Mouse (Mus musculus) CH12.LX (cell line): Measurements from ENCODE around the gene Smarcc2. TPM values are rescaled to one million over a fixed set of nuclear protein-coding genes. Genes with fewer than 3 reads are reported as not detected.

Source experiments
- DNase-seq: peaks from one replicate; pipeline ENCODE4 v3.0.0-alpha.2; 2013; ENCODE audit errors: extremely low read depth
- H3K27ac ChIP-seq: 2 replicates; pipeline ENCODE4 v1.5.1; 2012; ENCODE audit warnings: low read depth, mild to moderate bottlenecking, control low read depth, moderate library complexity; ENCODE audit not compliant: insufficient read depth
- H3K27me3 ChIP-seq: replicated peaks from 2 replicates; pipeline ENCODE3; 2012; ENCODE audit warnings: inconsistent platforms
- H3K36me3 ChIP-seq, 2 experiments: replicated peaks in 1 of 2; 2 replicates each; pipeline versions ENCODE3 to v1.6.1; 2012; ENCODE audit warnings: inconsistent platforms in 1 of 2, low read length in 1 of 2, mild to moderate bottlenecking in 1 of 2, mixed read lengths in 1 of 2, moderate library complexity in 1 of 2; ENCODE audit not compliant: control insufficient read depth in 1 of 2, insufficient read depth in 1 of 2
- H3K4me1 ChIP-seq, 2 experiments: 2 replicates each; pipeline ENCODE4 v1.6.1; 2012; ENCODE audit warnings: inconsistent platforms in 1 of 2, moderate library complexity in 1 of 2; ENCODE audit not compliant: insufficient read depth in 2 of 2, control insufficient read depth in 1 of 2
- H3K4me2 ChIP-seq: 2 replicates; pipeline ENCODE4 v1.6.1; 2012; ENCODE audit warnings: low read depth, mild to moderate bottlenecking, control low read depth; ENCODE audit not compliant: poor library complexity, insufficient read depth, severe bottlenecking
- H3K4me3 ChIP-seq, 3 experiments: fragments of 150-350 bp in 1 of 3; sonication (generic) in 1 of 3; replicated peaks in 1 of 3; 2 replicates each; pipeline versions ENCODE3 to v1.5.1; 2011 to 2012; ENCODE audit warnings: low read depth in 2 of 3, low read length in 2 of 3, mild to moderate bottlenecking in 2 of 3, moderate library complexity in 2 of 3, control low read depth in 1 of 3, improper control_type of control experiment in 1 of 3, inconsistent platforms in 1 of 3, mixed read lengths in 1 of 3; ENCODE audit not compliant: poor library complexity in 1 of 3
- H3K79me2 ChIP-seq: replicated peaks from 2 replicates; pipeline ENCODE4 v1.6.1; 2012; ENCODE audit warnings: mild to moderate bottlenecking, moderate library complexity; ENCODE audit not compliant: control insufficient read depth, poor library complexity, insufficient read depth, severe bottlenecking; ENCODE audit errors: extremely low read depth
- H3K9ac ChIP-seq: 2 replicates; pipeline ENCODE4 v1.6.1; 2012; ENCODE audit warnings: low read depth, mild to moderate bottlenecking, control low read depth, moderate library complexity; ENCODE audit not compliant: insufficient read depth
- H3K9me3 ChIP-seq: replicated peaks from 2 replicates; pipeline ENCODE3; 2012; ENCODE audit warnings: low read length, inconsistent platforms, mixed read lengths
- BHLHE40 ChIP-seq: IDR thresholded peaks from 2 replicates; pipeline ENCODE4 v1.6.1; 2011; ENCODE audit warnings: mild to moderate bottlenecking, low read depth, low read length, improper control_type of control experiment
- ELF1 ChIP-seq: IDR thresholded peaks from 2 replicates; pipeline ENCODE4 v1.6.1; 2014; ENCODE audit warnings: low read depth, mild to moderate bottlenecking, inconsistent platforms, low read length, improper control_type of control experiment
- EP300 ChIP-seq: IDR thresholded peaks from 2 replicates; pipeline ENCODE4 v1.6.1; 2011; ENCODE audit warnings: low read length, improper control_type of control experiment
- ETS1 ChIP-seq: conservative IDR thresholded peaks from 2 replicates; pipeline ENCODE4 v1.6.1; 2012; ENCODE audit warnings: low read depth, mild to moderate bottlenecking, inconsistent platforms, low read length, improper control_type of control experiment, moderate library complexity
- HCFC1 ChIP-seq: IDR thresholded peaks from 2 replicates; pipeline ENCODE4 v1.6.1; 2012; ENCODE audit warnings: low read depth, mild to moderate bottlenecking, inconsistent platforms, low read length, improper control_type of control experiment
- MAZ ChIP-seq: IDR thresholded peaks from 2 replicates; pipeline ENCODE4 v1.6.1; 2012; ENCODE audit warnings: low read depth, mild to moderate bottlenecking, inconsistent platforms, low read length, improper control_type of control experiment, moderate library complexity
- MEF2A ChIP-seq: IDR thresholded peaks from 2 replicates; pipeline ENCODE4 v1.6.1; 2014; ENCODE audit warnings: low read depth, mild to moderate bottlenecking, inconsistent platforms, low read length, improper control_type of control experiment, borderline replicate concordance
- MXI1 ChIP-seq: IDR thresholded peaks from 2 replicates; pipeline ENCODE4 v1.6.1; 2011; ENCODE audit warnings: mild to moderate bottlenecking, low read depth, low read length, improper control_type of control experiment
- NELFE ChIP-seq: IDR thresholded peaks from 2 replicates; pipeline ENCODE4 v1.6.1; 2011; ENCODE audit warnings: low read depth, low read length, improper control_type of control experiment
- POLR2A ChIP-seq: IDR thresholded peaks from 2 replicates; pipeline ENCODE4 v1.6.1; 2011; ENCODE audit warnings: low read depth, mild to moderate bottlenecking, improper control_type of control experiment, low read length
- RCOR1 ChIP-seq: conservative IDR thresholded peaks from 2 replicates; pipeline ENCODE4 v1.6.1; 2012; ENCODE audit warnings: low read depth, mild to moderate bottlenecking, inconsistent platforms, low read length, improper control_type of control experiment
- SMC3 ChIP-seq: IDR thresholded peaks from 2 replicates; pipeline ENCODE4 v1.6.1; 2011; ENCODE audit warnings: low read depth, low read length, improper control_type of control experiment
- TBP ChIP-seq: conservative IDR thresholded peaks from 2 replicates; pipeline ENCODE4 v1.6.1; 2011; ENCODE audit warnings: low read depth, low read length, improper control_type of control experiment
- UBTF ChIP-seq: IDR thresholded peaks from 2 replicates; pipeline ENCODE4 v1.6.1; 2012; ENCODE audit warnings: low read depth, mild to moderate bottlenecking, inconsistent platforms, low read length, improper control_type of control experiment, moderate library complexity
- USF1 ChIP-seq: IDR thresholded peaks from 2 replicates; pipeline ENCODE4 v1.6.1; 2014; ENCODE audit warnings: low read depth, mild to moderate bottlenecking, inconsistent platforms, low read length, improper control_type of control experiment
- ZC3H11A ChIP-seq: IDR thresholded peaks from 2 replicates; pipeline ENCODE4 v1.6.1; 2012; ENCODE audit warnings: low read depth, mild to moderate bottlenecking, inconsistent platforms, low read length, improper control_type of control experiment
- ZKSCAN1 ChIP-seq: IDR thresholded peaks from 2 replicates; pipeline ENCODE4 v1.6.1; 2012; ENCODE audit warnings: low read depth, inconsistent platforms, low read length, improper control_type of control experiment, borderline replicate concordance
- ZMIZ1 ChIP-seq: IDR thresholded peaks from 2 replicates; pipeline ENCODE4 v1.6.1; 2012; ENCODE audit warnings: low read depth, mild to moderate bottlenecking, inconsistent platforms, low read length, improper control_type of control experiment
- ZNF384 ChIP-seq: IDR thresholded peaks from 2 replicates; pipeline ENCODE4 v1.6.1; 2012; ENCODE audit warnings: low read depth, low read length, improper control_type of control experiment, inconsistent platforms
- dilution Hi-C: fragments of 300-500 bp; cut with MboI; formaldehyde crosslinking; loops from 2 replicates; pipeline ENCODE4 v1.14.3; 2020; ENCODE audit warnings: low sequenced_read_pairs; ENCODE audit not compliant: extremely low pct_unique_long_range_greater_than_20kb, extremely low pct_ligation_motif_present
- in situ Hi-C: fragments of 300-500 bp; cut with MboI; formaldehyde crosslinking; loops from 3 replicates; pipeline ENCODE4 v1.14.3; 2019; ENCODE audit warnings: low sequenced_read_pairs, low pct_ligation_motif_present, low pct_unique_long_range_greater_than_20kb, mixed read lengths
- polyA plus RNA-seq: library from polyadenylated mRNA; unstranded; fragments of >175 nt; gene quantifications from 2 replicates; pipeline ENCODE4 v1.2.1, GENCODE M21; 2012; ENCODE audit warnings: low read depth; ENCODE audit not compliant: insufficient read length
- total RNA-seq, 2 experiments: library from RNA; depleted of rRNA; stranded (reverse); fragments of 300-350 nt in 1 of 2; fragments of >200 nt in 1 of 2; gene quantifications; 2 replicates each; pipeline ENCODE4 v1.2.3; 2012 to 2014

Smarcc2 gene
- total and polyA plus RNA-seq, 3 experiments, result 6.1 to 42.6 (median 24.8) TPM

- dilution Hi-C loops (no loop called here), in situ Hi-C loops (no loop called here)
- Histone ChIP-seq H3K79me2 (peaks cover 20% of the 10 kb centered on the region), H3K27me3 (no peaks in the 10 kb centered on the region), H3K36me3 (peaks cover 14 to 45% of the 10 kb centered on the region in 2 experiments), H3K27ac (0 out of 2 replicates have a peak overlapping the region, but pooled peaks have one; percentile 17), H3K9ac (peak overlapping the region; percentile 87), H3K4me2 (peak overlapping the region; percentile 60), H3K4me3 (peak overlapping the region; percentile 77 to 92 (median 92))
- DNase-seq, result no peak
- no peak for TF ChIP-seq HCFC1
- no peak for TF ChIP-seq SMC3
- TF ChIP-seq RCOR1, result no peak
- TF ChIP-seq BHLHE40, result no peak
- no peak for TF ChIP-seq TBP
- TF ChIP-seq ZKSCAN1, result no peak
- TF ChIP-seq ZNF384, result no peak
- TF ChIP-seq ETS1, result no peak
- no peak for TF ChIP-seq MXI1
- TF ChIP-seq EP300, result no peak
- TF ChIP-seq MAZ, result no peak
- TF ChIP-seq MEF2A, result no peak
- TF ChIP-seq POLR2A, result no peak
- TF ChIP-seq NELFE, result no peak
- no peak for TF ChIP-seq ELF1
- TF ChIP-seq USF1, result no peak
- no peak for TF ChIP-seq UBTF
- TF ChIP-seq, all 38 proteins: peak for 0
- Histone ChIP-seq H3K4me1 (peaks cover 8 to 29% of the 10 kb centered on the region in 2 experiments; a peak in 3 of 4 replicates), H3K9me3 (no peaks in the 10 kb centered on the region)
Measured at GRCm38 (mm10) chr10:128412055-128412381, 47.0 kb upstream of the Smarcc2 start.

GRCm38 (mm10) chr10:128412558-128412957, 46.5 kb upstream of the Smarcc2 start:
- dilution Hi-C loops, result no loop called here

More at GRCm38 (mm10) chr10:128412558-128412957, 46.5 kb upstream of the Smarcc2 start:
- in situ Hi-C loops, result no loop called here
- H3K79me2 ChIP-seq, result peaks cover 20% of the 10 kb centered on the region
- H3K27ac ChIP-seq, result no peak overlapping the region
- peaks cover 16 to 45% of the 10 kb centered on the region in 2 experiments for H3K36me3 ChIP-seq
- peaks cover 8 to 29% of the 10 kb centered on the region in 2 experiments; a peak in 3 of 4 replicates for H3K4me1 ChIP-seq
- no peaks in the 10 kb centered on the region for H3K27me3 ChIP-seq
- peak overlapping the region; percentile 60 for H3K4me2 ChIP-seq
- TF ChIP-seq ZC3H11A (no peak), ZMIZ1 (no peak)
- peak overlapping the region; percentile 87 for H3K9ac ChIP-seq
- H3K9me3 ChIP-seq, result no peaks in the 10 kb centered on the region
- H3K4me3 ChIP-seq, result peak overlapping the region; percentile 77 to 92 (median 92)
- DNase-seq, result no peak
